Mouse (Mus musculus) neural tube, embryonic 14.5 days (tissue): ENCODE measurements around the gene Slc22a14. TPM values are rescaled to one million over a fixed set of nuclear protein-coding genes. Genes with fewer than 3 reads are reported as not detected.

Source experiments
- ATAC-seq: fragments of 200-750 bp; cut with Nextera tagmentation; 2 replicates; pipeline ENCODE4 v1.8.0; 2017; ENCODE audit warnings: low read depth, mild to moderate bottlenecking, moderate TSS enrichment, moderate library complexity
- H3K27ac ChIP-seq: fragments of 300-500 bp; sonication (generic); 2 replicates; pipeline ENCODE4 v1.5.1; 2014; ENCODE audit warnings: low read depth, mild to moderate bottlenecking, control low read depth, low read length, moderate library complexity, mixed read lengths
- H3K27me3 ChIP-seq: fragments of 300-500 bp; sonication (generic); 2 replicates; pipeline ENCODE4 v1.6.1; 2014; ENCODE audit warnings: low read length; ENCODE audit not compliant: control insufficient read depth, insufficient read depth
- H3K36me3 ChIP-seq: fragments of 300-500 bp; sonication (generic); 2 replicates; pipeline ENCODE4 v1.6.1; 2014; ENCODE audit warnings: low read length, mixed read lengths; ENCODE audit not compliant: control insufficient read depth, insufficient read depth
- H3K4me1 ChIP-seq: fragments of 300-500 bp; sonication (generic); 2 replicates; pipeline ENCODE4 v1.6.1; 2014; ENCODE audit warnings: low read length; ENCODE audit not compliant: control insufficient read depth, insufficient read depth
- H3K4me2 ChIP-seq: fragments of 300-500 bp; sonication (generic); 2 replicates; pipeline ENCODE4 v1.6.1; 2014; ENCODE audit warnings: mild to moderate bottlenecking, low read depth, low read length, control low read depth
- H3K4me3 ChIP-seq: fragments of 300-500 bp; sonication (generic); 2 replicates; pipeline ENCODE4 v1.5.1; 2014; ENCODE audit warnings: low read depth, low read length, control low read depth, mixed read lengths
- H3K9ac ChIP-seq: fragments of 300-500 bp; sonication (generic); replicated peaks from 2 replicates; pipeline ENCODE4 v1.6.1; 2014; ENCODE audit warnings: low read depth, mild to moderate bottlenecking, control low read depth, low read length, mixed read lengths
- H3K9me3 ChIP-seq: fragments of 300-500 bp; sonication (generic); 2 replicates; pipeline ENCODE4 v1.6.1; 2016; ENCODE audit warnings: low read length; ENCODE audit not compliant: control insufficient read depth
- WGBS: fragments of 180-500 bp; shearing (Covaris S2); extraction: QIAGEN DNeasy Blood & Tissue Kit; methylation state at CpG from one replicate; pipeline ENCODE4 v1.1.7; 2014; 5-methylcytosine and 5-hydroxymethylcytosine counted together
- polyA plus RNA-seq: library from polyadenylated mRNA; unstranded; fragments of >200 nt; fragmentation: Nextera tagmentation; extraction: Ambion mirVana; gene quantifications from 2 replicates; pipeline ENCODE4 v1.2.1, GENCODE M21; 2014

Gene Slc22a14
- polyA plus RNA-seq, 1 experiment from 2014 or later = not detected

DNA sequence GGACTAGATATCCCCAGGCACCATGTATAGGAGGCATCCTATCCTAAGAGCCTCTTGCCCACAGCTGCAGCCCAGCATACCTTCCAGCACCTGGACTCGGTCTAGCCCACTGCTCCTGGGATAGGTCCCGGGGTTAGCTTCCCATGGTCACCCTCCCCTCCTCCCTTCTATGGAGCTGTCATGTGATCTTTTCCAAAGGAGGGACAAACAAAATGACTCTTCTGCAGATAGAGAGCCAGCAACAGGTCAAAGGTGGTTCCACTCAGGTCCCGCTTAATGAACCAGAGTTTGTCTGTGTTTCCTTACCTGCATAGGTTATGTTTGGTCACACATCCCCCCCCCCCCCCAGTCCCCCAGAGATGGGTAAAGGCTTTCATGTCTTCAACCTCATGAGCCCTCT, 14.8 kb downstream of the Slc22a14 start:
- H3K4me1 ChIP-seq = no peaks in the 10 kb centered on the region
- ATAC-seq = no peak
- 92% methylated on average over 3 of the region's 3 CpGs for WGBS

DNA sequence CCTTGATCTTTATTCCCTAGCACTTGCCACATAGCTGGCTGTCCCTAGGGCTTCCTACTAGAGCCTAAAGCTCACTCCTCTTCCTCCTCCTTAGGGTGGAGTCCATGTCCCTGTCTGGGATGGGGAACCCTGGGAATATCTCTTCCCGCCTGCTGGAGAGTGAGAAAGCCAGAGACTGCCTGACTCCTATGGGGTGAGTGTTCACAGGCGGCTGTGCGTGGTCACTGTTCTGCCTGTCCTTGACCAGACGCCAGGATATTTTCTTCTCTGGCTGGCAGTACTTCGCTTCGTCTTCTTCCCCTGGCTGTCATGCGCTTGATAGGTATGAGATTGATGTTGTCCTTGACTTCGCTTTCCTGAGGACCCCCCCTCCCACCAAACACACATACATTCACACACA, 19.0 kb downstream of the Slc22a14 start:
- Histone ChIP-seq H3K27ac (no peak overlapping the region), H3K27me3 (no peaks in the 10 kb centered on the region), H3K9ac (no peak overlapping the region), H3K4me3 (no peak overlapping the region), H3K4me1 (peaks cover 11% of the 10 kb centered on the region), H3K36me3 (peaks cover 57% of the 10 kb centered on the region), H3K4me2 (no peak overlapping the region), H3K9me3 (no peaks in the 10 kb centered on the region)
- ATAC-seq = no peak
- 95% methylated on average over 8 of the region's 8 CpGs for WGBS

More for the DNA sequence above, 14.8 kb downstream of the Slc22a14 start:
- no peak overlapping the region for H3K9ac ChIP-seq
- no peaks in the 10 kb centered on the region for H3K27me3 ChIP-seq
- H3K4me3 ChIP-seq = no peak overlapping the region
- H3K9me3 ChIP-seq = no peaks in the 10 kb centered on the region
- no peak overlapping the region for H3K4me2 ChIP-seq
- peaks cover 38% of the 10 kb centered on the region for H3K36me3 ChIP-seq
- H3K27ac ChIP-seq = no peak overlapping the region

DNA sequence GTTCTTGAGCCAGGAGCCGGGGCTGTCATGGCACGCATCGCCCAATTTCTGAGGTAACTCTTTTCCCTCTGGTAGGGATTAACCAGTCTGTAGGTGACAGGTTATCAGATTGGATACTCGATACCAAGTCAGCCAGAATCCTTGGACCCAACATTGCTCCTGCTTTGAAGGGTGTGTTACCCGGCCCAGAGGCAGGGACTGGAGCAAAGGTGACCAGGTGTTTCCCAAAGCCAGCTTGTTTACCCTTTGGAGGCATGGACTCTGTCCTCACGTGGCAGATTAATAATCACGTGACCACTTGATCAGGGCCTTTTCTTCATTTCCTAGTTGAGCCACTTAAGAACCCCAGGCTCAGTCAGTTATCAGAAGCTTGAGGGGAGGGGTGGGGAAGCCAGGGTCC, 22.6 kb downstream of the Slc22a14 start:
- Histone ChIP-seq H3K27ac (no peak overlapping the region), H3K4me1 (peaks cover 14% of the 10 kb centered on the region), H3K4me2 (no peak overlapping the region; the same call in 1 of the 2 replicates), H3K9ac (no peak overlapping the region), H3K36me3 (peaks cover 35% of the 10 kb centered on the region), H3K27me3 (no peaks in the 10 kb centered on the region), H3K9me3 (no peaks in the 10 kb centered on the region), H3K4me3 (no peak overlapping the region)
- ATAC-seq = no peak
- WGBS = 93% methylated on average over 7 of the region's 7 CpGs

DNA sequence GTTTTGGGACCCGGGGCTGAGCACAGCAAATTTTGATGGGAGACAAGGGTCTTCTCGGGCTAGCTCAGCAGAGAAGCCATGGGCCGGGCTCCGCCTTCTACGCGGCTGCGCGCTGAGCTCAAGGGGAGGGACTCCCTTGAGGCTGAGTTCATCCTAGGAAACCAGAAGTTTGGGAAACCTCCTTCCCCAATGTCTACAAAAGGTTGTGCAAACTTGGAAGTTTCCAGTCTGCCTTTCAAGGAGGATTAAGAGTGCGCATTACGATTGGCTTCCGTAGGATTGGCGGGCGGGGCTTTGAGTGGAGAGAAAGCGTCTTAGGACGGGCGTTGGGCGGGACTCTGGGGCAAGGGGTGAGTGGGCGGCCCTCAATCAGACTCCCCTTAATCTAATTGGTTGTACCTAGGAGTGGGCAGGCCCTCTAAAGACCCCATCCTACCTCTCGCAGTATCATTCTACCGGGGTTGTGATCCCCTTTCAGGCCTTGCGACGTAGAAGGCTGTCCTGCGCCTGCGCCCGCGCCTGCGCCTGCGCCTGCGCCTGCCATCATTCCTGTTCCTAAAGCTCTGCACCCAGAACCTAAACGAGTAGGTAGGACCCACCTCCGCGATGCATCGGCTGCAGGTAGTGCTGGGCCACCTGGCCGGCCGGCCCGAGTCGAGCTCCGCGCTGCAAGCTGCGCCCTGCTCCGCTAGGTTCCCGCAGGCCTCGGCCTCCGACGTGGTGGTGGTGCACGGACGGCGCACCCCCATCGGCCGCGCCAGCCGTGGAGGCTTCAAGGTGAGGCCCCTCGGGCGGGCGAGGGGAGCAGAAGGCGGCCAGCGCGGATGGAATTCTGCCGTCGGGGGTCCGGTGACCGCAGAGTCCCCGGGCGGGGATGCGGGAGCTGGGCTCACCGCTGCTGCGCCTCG, 24.2 kb downstream of the Slc22a14 start, which contains the start of gene Myd88:
Gene Myd88 (minus strand): TSS at position 503 of the 908 bp plus-strand sequence.
- Histone ChIP-seq H3K36me3 (peaks cover 25% of the 10 kb centered on the region), H3K4me2 (peak within 1 kb of the TSS; percentile 66), H3K27me3 (no peaks in the 10 kb centered on the region), H3K9me3 (no peaks in the 10 kb centered on the region), H3K4me3 (peak within 1 kb of the TSS; percentile 74), H3K27ac (peak within 1 kb of the TSS; percentile 85), H3K9ac (peak within 1 kb of the TSS; percentile 71), H3K4me1 (peaks cover 14% of the 10 kb centered on the region)
- ATAC-seq = peak; percentile 98
- WGBS = 0% methylated on average over 68 of the region's 68 CpGs

DNA sequence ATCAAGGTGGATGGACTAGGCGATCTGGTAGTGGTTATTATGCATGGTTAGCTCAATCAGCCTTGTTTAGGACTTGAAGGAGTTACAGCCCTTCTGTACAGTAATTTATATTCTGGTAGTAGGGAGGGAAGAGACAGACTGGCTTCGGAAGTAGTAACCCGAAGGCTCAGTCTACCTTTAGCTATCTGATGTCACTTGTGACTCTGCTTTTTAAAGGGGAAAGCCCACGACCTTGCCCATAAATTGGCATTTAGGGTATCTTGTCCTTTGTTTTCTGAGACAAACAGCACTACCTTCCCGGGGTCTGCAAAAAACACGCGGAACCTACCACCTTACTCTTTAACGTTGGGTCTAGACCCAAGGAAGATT, 25.2 kb downstream of the Slc22a14 start:
- Histone ChIP-seq H3K27ac (peak overlapping the region; percentile 55; the same call in 1 of the 2 replicates), H3K27me3 (no peaks in the 10 kb centered on the region), H3K9ac (no peak overlapping the region), H3K4me1 (peaks cover 14% of the 10 kb centered on the region), H3K4me3 (peak overlapping the region; percentile 74), H3K9me3 (no peaks in the 10 kb centered on the region), H3K4me2 (peak overlapping the region; percentile 66), H3K36me3 (peaks cover 17% of the 10 kb centered on the region)
- no peak for ATAC-seq
- 4% methylated on average over 8 of the region's 8 CpGs for WGBS

DNA sequence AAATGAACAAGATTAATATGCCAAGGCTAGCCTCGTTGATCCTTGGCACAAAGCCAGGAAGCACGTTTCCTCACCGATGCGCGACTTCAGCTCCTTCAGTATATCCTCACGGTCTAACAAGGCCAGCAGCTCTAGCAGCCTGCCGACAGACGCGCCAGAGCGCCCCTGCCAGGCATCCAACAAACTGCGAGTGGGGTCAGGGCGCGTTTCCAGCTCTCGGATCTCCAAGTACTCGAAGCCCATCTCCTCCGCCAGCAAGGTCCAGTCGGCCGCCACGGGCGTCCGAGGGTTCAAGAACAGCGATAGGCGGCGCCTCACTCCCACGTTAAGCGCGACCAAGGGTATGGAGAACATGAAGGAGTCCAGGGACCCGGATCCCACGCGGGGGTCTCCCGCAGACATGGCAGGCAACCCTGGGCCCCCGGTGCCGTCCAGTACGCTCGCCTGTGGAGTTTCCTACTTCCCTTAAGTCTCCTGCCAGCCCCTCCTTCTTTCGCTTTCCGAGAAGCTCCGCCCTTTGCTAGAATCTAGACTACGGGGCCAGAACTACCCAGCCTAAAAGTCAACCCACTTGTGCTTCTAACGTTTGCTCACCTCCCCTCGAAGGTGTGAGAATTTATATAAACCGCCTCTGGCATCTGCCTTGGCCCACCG, 25.7 kb downstream of the Slc22a14 start, which contains the start of gene Acaa1a:
Gene Acaa1a (plus strand): TSS at position 119 of the 654 bp plus-strand sequence.
- Histone ChIP-seq H3K27me3 (no peaks in the 10 kb centered on the region), H3K4me3 (peak within 1 kb of the TSS; percentile 74), H3K4me1 (peaks cover 14% of the 10 kb centered on the region), H3K9me3 (no peaks in the 10 kb centered on the region), H3K36me3 (peaks cover 12% of the 10 kb centered on the region), H3K9ac (peak within 1 kb of the TSS; percentile 37), H3K4me2 (peak within 1 kb of the TSS; percentile 66), H3K27ac (peak within 1 kb of the TSS; percentile 55; the same call in 1 of the 2 replicates)
- under 1% methylated on average over 43 of the region's 43 CpGs for WGBS
- no peak for ATAC-seq

DNA sequence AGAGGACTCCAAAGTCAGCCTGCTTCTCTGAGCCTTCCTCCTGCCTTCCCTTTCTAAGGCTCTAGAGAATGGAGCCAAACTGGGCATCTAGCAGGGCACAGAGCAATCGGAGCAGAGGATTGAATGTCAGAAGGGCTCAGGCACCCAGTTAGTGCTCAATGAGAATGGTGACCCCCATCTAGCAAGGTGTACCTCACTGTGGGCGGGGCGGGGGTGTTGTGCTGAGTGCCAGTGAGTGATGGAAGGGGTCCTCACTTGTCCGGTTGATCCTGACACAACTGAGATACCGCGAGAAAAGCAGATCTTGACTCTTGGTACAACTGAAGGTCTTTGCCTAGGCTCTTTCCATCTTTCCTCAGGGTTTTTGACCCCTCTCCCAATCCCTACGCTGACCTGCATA, 26.2 kb downstream of the Slc22a14 start:
- Histone ChIP-seq H3K4me3 (peak overlapping the region; percentile 74; the same call in 1 of the 2 replicates), H3K9ac (no peak overlapping the region; the same call in 1 of the 2 replicates), H3K27ac (no peak overlapping the region), H3K27me3 (no peaks in the 10 kb centered on the region), H3K36me3 (peaks cover 8% of the 10 kb centered on the region), H3K9me3 (no peaks in the 10 kb centered on the region), H3K4me2 (peak overlapping the region; percentile 66), H3K4me1 (peaks cover 14% of the 10 kb centered on the region)
- no peak for ATAC-seq
- 53% methylated on average over 7 of the region's 7 CpGs for WGBS

DNA sequence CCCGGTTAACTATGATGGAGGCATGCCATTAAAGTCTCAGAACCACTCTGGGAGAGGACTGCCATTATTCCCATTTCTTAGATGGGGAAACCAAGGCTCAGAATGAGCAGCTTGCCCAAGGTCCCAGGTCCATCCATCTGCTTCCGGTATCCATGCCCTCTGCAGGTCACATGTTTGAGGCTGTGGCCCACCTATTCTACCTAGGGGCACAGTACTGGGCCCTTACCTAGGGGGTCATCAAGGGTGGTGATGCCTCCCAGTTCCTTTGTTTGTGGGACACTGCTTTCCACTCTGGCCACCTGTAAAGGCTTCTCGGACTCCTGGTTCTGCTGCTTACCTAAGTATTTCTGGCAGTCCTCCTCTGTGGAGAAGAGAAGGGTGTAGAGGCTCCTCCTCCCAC, 27.0 kb downstream of the Slc22a14 start:
- Histone ChIP-seq H3K4me2 (no peak overlapping the region), H3K27me3 (no peaks in the 10 kb centered on the region), H3K9me3 (no peaks in the 10 kb centered on the region), H3K36me3 (peaks cover under 1% of the 10 kb centered on the region; the same call in 1 of the 2 replicates), H3K4me1 (peaks cover 14% of the 10 kb centered on the region), H3K27ac (no peak overlapping the region), H3K9ac (no peak overlapping the region), H3K4me3 (no peak overlapping the region)
- 98% methylated on average over 3 of the region's 3 CpGs for WGBS
- ATAC-seq = no peak

DNA sequence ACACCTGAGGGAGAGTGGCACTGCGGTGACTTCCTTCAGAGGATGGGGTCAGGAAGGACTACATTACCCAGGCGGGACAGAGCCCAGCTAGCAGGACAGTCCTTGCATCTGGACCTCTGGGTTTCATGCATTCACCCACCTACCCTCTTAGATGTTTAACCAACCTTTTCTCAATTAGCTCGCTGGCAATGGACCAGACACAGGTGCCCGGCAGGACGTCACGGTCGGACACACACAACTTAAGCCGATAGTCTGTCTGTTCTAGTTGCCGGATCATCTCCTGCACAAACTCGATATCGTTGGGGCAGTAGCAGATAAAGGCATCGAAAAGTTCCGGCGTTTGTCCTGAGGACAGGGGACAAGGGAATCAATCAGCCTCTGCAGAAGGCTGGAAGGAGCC, 27.5 kb downstream of the Slc22a14 start:
- no peaks in the 10 kb centered on the region for H3K9me3 ChIP-seq
- no peak overlapping the region for H3K27ac ChIP-seq
- H3K27me3 ChIP-seq = no peaks in the 10 kb centered on the region
- ATAC-seq = no peak
- H3K4me2 ChIP-seq = no peak overlapping the region
- H3K4me1 ChIP-seq = peaks cover 14% of the 10 kb centered on the region
- H3K4me3 ChIP-seq = no peak overlapping the region
- WGBS = 94% methylated on average over 14 of the region's 14 CpGs
- H3K36me3 ChIP-seq = no peaks in the 10 kb centered on the region
- H3K9ac ChIP-seq = no peak overlapping the region
